Mouse (Mus musculus) spleen, adult 2 months (tissue): ENCODE measurements at regions not wholly inside any gene's neighbourhood (a gene's known extent, or its start where the extent isn't known, plus 50 kb on each side); places are given as distances from the start of the nearest gene placed in this dataset.

Experiments
- DNase-seq, 2 experiments: peaks; one replicate each; pipeline versions ENCODE4 v3.0.0 to v3.0.0-alpha.2; 2012 to 2021; ENCODE audit warnings: low spot score in 2 of 2, low read depth in 1 of 2
- H3K27ac ChIP-seq: fragments of 200-500 bp; 2 replicates; pipeline ENCODE4 v1.5.1; 2012; ENCODE audit warnings: low read length, inconsistent platforms; ENCODE audit not compliant: insufficient read depth
- H3K27me3 ChIP-seq: fragments of 200-500 bp; 2 replicates; pipeline ENCODE4 v1.6.1; 2012; ENCODE audit warnings: mild to moderate bottlenecking, moderate library complexity, low read length, inconsistent platforms; ENCODE audit not compliant: control insufficient read depth, insufficient read depth
- H3K36me3 ChIP-seq: fragments of 200-500 bp; 2 replicates; pipeline ENCODE4 v1.6.1; 2012; ENCODE audit warnings: mild to moderate bottlenecking, low read length, inconsistent platforms; ENCODE audit not compliant: control insufficient read depth, insufficient read depth
- H3K4me1 ChIP-seq: fragments of 200-500 bp; 2 replicates; pipeline ENCODE4 v1.6.1; 2011; ENCODE audit warnings: inconsistent platforms; ENCODE audit not compliant: control insufficient read depth, insufficient read depth, insufficient read length
- H3K4me3 ChIP-seq: fragments of 200-500 bp; 2 replicates; pipeline ENCODE4 v1.5.1; 2011; ENCODE audit warnings: mild to moderate bottlenecking, inconsistent platforms; ENCODE audit not compliant: insufficient read depth, insufficient read length; ENCODE audit errors: extremely low read depth
- CTCF ChIP-seq: fragments of 200-500 bp; IDR thresholded peaks from 2 replicates; pipeline ENCODE4 v1.5.1; 2011; ENCODE audit warnings: mild to moderate bottlenecking, inconsistent platforms; ENCODE audit not compliant: insufficient read depth, insufficient read length, insufficient replicate concordance; ENCODE audit errors: extremely low read depth
- POLR2A ChIP-seq: fragments of 200-500 bp; IDR thresholded peaks from 2 replicates; pipeline ENCODE4 v1.6.1; 2011; ENCODE audit warnings: low read depth, low read length, inconsistent platforms
- WGBS: fragments of 180-500 bp; shearing (Covaris S2); methylation state at CpG from one replicate; pipeline ENCODE4 v1.1.7; 2018; 5-methylcytosine and 5-hydroxymethylcytosine counted together

- WGBS: 82% methylated on average over 4 of the region's 4 CpGs
Measured at GRCm38 (mm10) chr6:117465165-117465564, 296.8 kb downstream of the Cxcl12 start.

GRCm38 (mm10) chr6:117465606-117466174 lies 297.4 kb downstream of the Cxcl12 start:
- no peaks in the 10 kb centered on the region for H3K4me1 ChIP-seq
- H3K27ac ChIP-seq: no peak overlapping the region
- H3K4me3 ChIP-seq: no peak overlapping the region
- no peaks in the 10 kb centered on the region for H3K36me3 ChIP-seq
- H3K27me3 ChIP-seq: no peaks in the 10 kb centered on the region
- WGBS: 80% methylated on average over 5 of the region's 5 CpGs
- DNase-seq: no peak
- TF ChIP-seq CTCF: no peak
- TF ChIP-seq POLR2A: no peak

More at GRCm38 (mm10) chr6:117465165-117465564, 296.8 kb downstream of the Cxcl12 start:
- H3K4me1 ChIP-seq: no peaks in the 10 kb centered on the region
- no peaks in the 10 kb centered on the region for H3K27me3 ChIP-seq
- no peak for DNase-seq
- no peak overlapping the region for H3K27ac ChIP-seq
- no peak for TF ChIP-seq CTCF
- no peak for TF ChIP-seq POLR2A
- H3K4me3 ChIP-seq: no peak overlapping the region
- no peaks in the 10 kb centered on the region for H3K36me3 ChIP-seq

GRCm38 (mm10) chr6:117479376-117479775 lies 311.0 kb downstream of the Cxcl12 start:
- no peaks in the 10 kb centered on the region for H3K36me3 ChIP-seq
- no peak for DNase-seq
- 71% methylated on average over 2 of the region's 2 CpGs for WGBS
- H3K27me3 ChIP-seq: no peaks in the 10 kb centered on the region
- TF ChIP-seq POLR2A: no peak
- TF ChIP-seq CTCF: no peak
- H3K4me3 ChIP-seq: no peak overlapping the region
- H3K4me1 ChIP-seq: no peaks in the 10 kb centered on the region
- no peak overlapping the region for H3K27ac ChIP-seq

GRCm38 (mm10) chr6:117480396-117480795 lies 312.1 kb downstream of the Cxcl12 start:
- TF ChIP-seq CTCF: no peak
- no peak for TF ChIP-seq POLR2A
- Histone ChIP-seq H3K27me3 (no peaks in the 10 kb centered on the region), H3K36me3 (no peaks in the 10 kb centered on the region), H3K27ac (no peak overlapping the region), H3K4me3 (no peak overlapping the region), H3K4me1 (no peaks in the 10 kb centered on the region)
- DNase-seq: no peak
- 89% methylated on average over 2 of the region's 2 CpGs for WGBS

- Histone ChIP-seq H3K4me1 (no peaks in the 10 kb centered on the region), H3K27ac (no peak overlapping the region), H3K36me3 (no peaks in the 10 kb centered on the region), H3K27me3 (no peaks in the 10 kb centered on the region), H3K4me3 (no peak overlapping the region)
- no peak for DNase-seq
- WGBS: 89% methylated on average over 4 of the region's 4 CpGs
- TF ChIP-seq CTCF: no peak
- TF ChIP-seq POLR2A: no peak
Measured at GRCm38 (mm10) chr6:117489161-117489560, 320.8 kb downstream of the Cxcl12 start.

- 77% methylated on average over 3 of the region's 3 CpGs for WGBS
Measured at GRCm38 (mm10) chr6:117489761-117490396, 321.5 kb downstream of the Cxcl12 start.

GRCm38 (mm10) chr6:117494971-117495370 lies 326.6 kb downstream of the Cxcl12 start:
- Histone ChIP-seq H3K27me3 (no peaks in the 10 kb centered on the region), H3K36me3 (no peaks in the 10 kb centered on the region), H3K4me1 (no peaks in the 10 kb centered on the region), H3K27ac (no peak overlapping the region), H3K4me3 (no peak overlapping the region)
- no peak for TF ChIP-seq CTCF
- TF ChIP-seq POLR2A: no peak
- 87% methylated on average over 1 of the region's 1 CpGs for WGBS
- DNase-seq: no peak

More at GRCm38 (mm10) chr6:117489761-117490396, 321.5 kb downstream of the Cxcl12 start:
- Histone ChIP-seq H3K4me1 (no peaks in the 10 kb centered on the region), H3K27ac (no peak overlapping the region), H3K4me3 (no peak overlapping the region), H3K36me3 (no peaks in the 10 kb centered on the region), H3K27me3 (no peaks in the 10 kb centered on the region)
- no peak for DNase-seq
- TF ChIP-seq POLR2A (no peak), CTCF (no peak)
